Mouse (Mus musculus) forebrain, embryonic 13.5 days (tissue): ENCODE measurements around the gene Rnf19b. TPM values are rescaled to one million over a fixed set of nuclear protein-coding genes. Genes with fewer than 3 reads are reported as not detected.

Source experiments
- ATAC-seq: fragments of 200-750 bp; cut with Nextera tagmentation; 2 replicates; pipeline ENCODE4 v1.8.0; 2017
- H3K27ac ChIP-seq: fragments of 300-500 bp; sonication (generic); 2 replicates; pipeline ENCODE4 v1.5.1; 2015; ENCODE audit warnings: inconsistent platforms, mild to moderate bottlenecking, moderate library complexity
- H3K27me3 ChIP-seq: fragments of 300-500 bp; sonication (generic); 2 replicates; pipeline ENCODE4 v1.6.1; 2015; ENCODE audit warnings: mild to moderate bottlenecking, inconsistent platforms
- H3K36me3 ChIP-seq: fragments of 300-500 bp; sonication (generic); 2 replicates; pipeline ENCODE4 v1.6.1; 2015; ENCODE audit warnings: mild to moderate bottlenecking, inconsistent platforms; ENCODE audit not compliant: poor library complexity, severe bottlenecking
- H3K4me1 ChIP-seq: fragments of 300-500 bp; sonication (generic); 2 replicates; pipeline ENCODE4 v1.6.1; 2015; ENCODE audit warnings: inconsistent platforms
- H3K4me2 ChIP-seq: fragments of 300-500 bp; sonication (generic); 2 replicates; pipeline ENCODE4 v1.6.1; 2015; ENCODE audit warnings: inconsistent platforms, mild to moderate bottlenecking, moderate library complexity
- H3K4me3 ChIP-seq: fragments of 300-500 bp; sonication (generic); 2 replicates; pipeline ENCODE4 v1.5.1; 2015; ENCODE audit warnings: mild to moderate bottlenecking, inconsistent platforms
- H3K9ac ChIP-seq: fragments of 300-500 bp; sonication (generic); 2 replicates; pipeline ENCODE4 v1.6.1; 2015; ENCODE audit warnings: mild to moderate bottlenecking, inconsistent platforms
- H3K9me3 ChIP-seq: fragments of 300-500 bp; sonication (generic); replicated peaks from 2 replicates; pipeline ENCODE4 v1.6.1; 2016; ENCODE audit warnings: inconsistent platforms
- WGBS: fragments of 180-500 bp; shearing (Covaris S2); methylation state at CpG from one replicate; pipeline ENCODE4 v1.1.7; 2015; 5-methylcytosine and 5-hydroxymethylcytosine counted together
- polyA plus RNA-seq: library from polyadenylated mRNA; unstranded; fragments of >200 nt; fragmentation: Nextera tagmentation; extraction: Ambion mirVana; gene quantifications from 2 replicates; pipeline ENCODE4 v1.2.1, GENCODE M21; 2015

Gene Rnf19b
- polyA plus RNA-seq, 1 experiment from 2014 or later: 12.9 TPM

DNA sequence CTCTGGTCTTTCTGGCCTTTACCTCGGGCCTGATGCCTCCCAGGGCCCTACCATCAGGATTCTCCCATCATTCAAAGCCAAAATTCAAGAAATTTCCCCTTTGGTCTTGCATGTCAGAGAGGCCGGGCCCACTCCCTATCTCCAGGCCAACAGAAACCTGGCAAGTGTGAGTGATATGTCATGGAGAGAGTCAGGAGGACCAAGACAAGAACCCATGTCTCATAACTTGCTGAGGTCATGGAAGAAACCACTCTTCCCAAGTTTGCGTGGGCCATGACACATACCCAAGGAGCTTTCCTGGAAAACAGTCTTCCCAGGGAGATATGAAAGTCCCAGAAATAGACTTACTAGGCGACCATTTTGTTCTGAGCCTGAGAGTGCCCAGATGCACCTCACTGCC, 36.2 kb upstream of the Rnf19b start:
- no peak for ATAC-seq
- Histone ChIP-seq H3K27me3 (no peaks in the 10 kb centered on the region), H3K4me3 (no peak overlapping the region), H3K9me3 (no peaks in the 10 kb centered on the region), H3K36me3 (no peaks in the 10 kb centered on the region), H3K9ac (no peak overlapping the region), H3K4me1 (peaks cover 16% of the 10 kb centered on the region), H3K27ac (no peak overlapping the region), H3K4me2 (no peak overlapping the region)
- WGBS: 78% methylated on average over 4 of the region's 4 CpGs

DNA sequence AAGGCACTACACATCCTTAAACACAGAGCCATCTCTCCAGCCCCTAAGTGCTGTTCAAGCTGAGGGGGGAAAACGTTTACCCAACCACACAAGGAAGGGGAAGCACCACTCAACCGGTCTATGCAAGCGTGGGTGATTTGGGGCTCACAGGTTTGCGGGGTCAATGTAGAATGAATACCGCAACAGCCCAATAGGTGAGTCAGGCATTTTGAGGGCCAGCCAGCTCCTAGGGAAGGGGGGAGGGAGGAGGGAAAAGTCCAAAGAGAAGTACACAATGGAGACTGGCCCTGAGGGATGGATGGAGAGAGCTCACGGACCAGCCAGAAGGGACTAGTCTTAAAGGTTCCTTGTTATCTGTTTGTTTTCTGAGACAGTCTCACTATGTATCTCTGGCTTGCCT, 34.2 kb upstream of the Rnf19b start:
- no peak overlapping the region for H3K4me2 ChIP-seq
- H3K9ac ChIP-seq: no peak overlapping the region
- no peaks in the 10 kb centered on the region for H3K27me3 ChIP-seq
- H3K27ac ChIP-seq: no peak overlapping the region
- no peak overlapping the region for H3K4me3 ChIP-seq
- 80% methylated on average over 6 of the region's 6 CpGs for WGBS
- H3K9me3 ChIP-seq: no peaks in the 10 kb centered on the region
- no peaks in the 10 kb centered on the region for H3K36me3 ChIP-seq
- no peak for ATAC-seq
- H3K4me1 ChIP-seq: peaks cover 16% of the 10 kb centered on the region

DNA sequence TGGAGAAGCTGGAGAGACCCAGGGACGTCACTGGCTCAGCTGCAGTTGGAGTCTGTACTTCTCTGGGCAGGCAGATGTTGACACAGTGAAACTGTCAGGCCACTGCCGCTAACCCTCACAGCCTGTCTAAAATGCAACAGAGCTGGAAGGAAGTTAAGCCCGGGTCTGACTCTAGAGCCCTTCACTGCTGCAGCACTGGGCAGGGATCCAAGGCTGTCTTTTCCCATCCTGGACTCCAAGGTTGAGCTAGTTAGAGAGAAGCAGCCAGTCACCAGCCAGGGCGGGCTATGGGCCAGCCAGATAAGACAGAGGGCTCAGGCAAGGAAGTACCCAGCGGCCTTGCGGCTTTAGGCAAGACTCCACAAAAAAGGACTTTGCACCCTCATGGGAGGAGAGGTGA, 33.3 kb upstream of the Rnf19b start:
- 75% methylated on average over 6 of the region's 6 CpGs for WGBS
- Histone ChIP-seq H3K9me3 (no peaks in the 10 kb centered on the region), H3K4me3 (no peak overlapping the region), H3K27me3 (no peaks in the 10 kb centered on the region), H3K4me2 (no peak overlapping the region), H3K27ac (no peak overlapping the region; the same call in 1 of the 2 replicates), H3K36me3 (no peaks in the 10 kb centered on the region), H3K9ac (no peak overlapping the region), H3K4me1 (peaks cover 11% of the 10 kb centered on the region)
- no peak for ATAC-seq

DNA sequence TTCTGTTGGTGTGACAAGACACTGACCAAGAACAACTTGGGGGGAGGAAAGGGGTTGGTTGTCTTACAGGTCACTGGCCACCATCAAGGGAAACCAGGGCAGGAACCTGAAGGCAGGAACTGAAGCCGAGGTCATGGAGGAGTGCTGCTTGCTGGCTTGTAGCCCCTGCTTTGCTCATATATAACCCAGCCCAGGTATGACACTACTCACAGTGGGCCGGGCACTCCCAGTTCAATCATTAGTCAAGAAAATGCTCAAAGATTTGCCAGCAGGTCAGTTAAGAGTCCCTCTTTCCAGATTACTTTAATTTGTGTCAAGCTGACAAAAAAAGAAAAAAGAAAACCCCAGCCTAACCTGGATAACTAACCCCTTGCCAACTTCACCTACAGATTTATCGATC, 32.4 kb upstream of the Rnf19b start:
- no peak overlapping the region for H3K27ac ChIP-seq

DNA sequence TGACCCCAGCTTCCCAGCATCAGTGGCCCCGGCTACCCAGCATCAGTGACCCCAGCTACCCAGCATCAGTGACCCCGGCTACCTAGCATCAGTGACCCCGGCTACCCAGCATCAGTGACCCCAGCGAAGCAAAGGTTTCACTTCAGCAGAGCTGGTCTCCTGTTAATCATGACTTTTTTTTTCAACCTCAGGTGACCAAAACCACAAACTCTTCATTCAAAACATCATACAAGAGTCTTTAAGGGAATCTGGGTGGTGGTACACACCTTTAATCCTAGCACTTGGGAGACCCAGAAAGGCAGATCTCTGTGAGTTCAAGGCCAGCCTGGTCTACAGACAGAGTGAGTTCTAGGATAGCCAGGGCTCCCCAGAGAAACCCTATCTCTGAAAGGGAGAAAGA, 27.3 kb upstream of the Rnf19b start:
- no peak overlapping the region for H3K4me3 ChIP-seq
- WGBS: 88% methylated on average over 4 of the region's 4 CpGs
- ATAC-seq: no peak

More for the DNA sequence above, 32.4 kb upstream of the Rnf19b start:
- WGBS: 95% methylated on average over 3 of the region's 3 CpGs
- H3K9me3 ChIP-seq: no peaks in the 10 kb centered on the region
- ATAC-seq: no peak
- no peak overlapping the region for H3K9ac ChIP-seq
- no peak overlapping the region for H3K4me2 ChIP-seq
- peaks cover 2% of the 10 kb centered on the region for H3K4me1 ChIP-seq
- H3K36me3 ChIP-seq: no peaks in the 10 kb centered on the region
- H3K27me3 ChIP-seq: no peaks in the 10 kb centered on the region
- H3K4me3 ChIP-seq: no peak overlapping the region

DNA sequence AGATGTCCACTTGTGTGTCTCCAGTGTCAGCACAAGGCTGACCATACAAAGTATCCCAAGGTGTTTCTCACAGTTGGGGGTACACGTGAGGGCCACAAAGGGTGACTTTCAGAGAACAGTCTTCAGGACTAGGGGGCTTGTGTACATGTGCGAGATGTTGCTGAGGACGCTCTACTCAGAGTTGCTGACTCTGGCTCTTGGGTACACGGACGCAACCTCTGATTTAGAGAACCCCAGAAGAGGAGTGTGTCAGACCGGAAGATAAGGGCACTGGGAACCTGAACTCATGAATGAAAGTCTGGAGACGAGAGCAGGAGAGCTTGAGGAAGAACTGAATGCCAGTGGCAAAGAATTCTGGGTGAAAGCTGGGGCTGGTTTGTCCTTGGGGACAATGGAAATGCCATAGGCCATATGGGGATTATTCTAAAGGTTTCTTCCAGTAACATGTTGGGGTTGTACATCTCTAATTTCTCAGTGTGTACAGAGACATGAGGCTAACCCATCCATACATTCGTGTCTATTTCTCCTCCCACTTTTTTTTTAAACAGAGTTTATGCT, 26.6 kb upstream of the Rnf19b start:
- Histone ChIP-seq H3K27me3 (0 out of 2 replicates have a peak, but pooled peaks cover 6% of the 10 kb centered on the region), H3K4me2 (no peak overlapping the region), H3K27ac (no peak overlapping the region), H3K4me1 (peaks cover 8% of the 10 kb centered on the region), H3K4me3 (no peak overlapping the region), H3K9ac (no peak overlapping the region), H3K36me3 (no peaks in the 10 kb centered on the region), H3K9me3 (no peaks in the 10 kb centered on the region)
- ATAC-seq: no peak
- 83% methylated on average over 8 of the region's 8 CpGs for WGBS

More for the DNA sequence above, 27.3 kb upstream of the Rnf19b start:
- Histone ChIP-seq H3K27ac (no peak overlapping the region), H3K9me3 (no peaks in the 10 kb centered on the region), H3K27me3 (0 out of 2 replicates have a peak, but pooled peaks cover 6% of the 10 kb centered on the region), H3K4me1 (peaks cover 8% of the 10 kb centered on the region), H3K9ac (no peak overlapping the region), H3K4me2 (no peak overlapping the region), H3K36me3 (no peaks in the 10 kb centered on the region)

DNA sequence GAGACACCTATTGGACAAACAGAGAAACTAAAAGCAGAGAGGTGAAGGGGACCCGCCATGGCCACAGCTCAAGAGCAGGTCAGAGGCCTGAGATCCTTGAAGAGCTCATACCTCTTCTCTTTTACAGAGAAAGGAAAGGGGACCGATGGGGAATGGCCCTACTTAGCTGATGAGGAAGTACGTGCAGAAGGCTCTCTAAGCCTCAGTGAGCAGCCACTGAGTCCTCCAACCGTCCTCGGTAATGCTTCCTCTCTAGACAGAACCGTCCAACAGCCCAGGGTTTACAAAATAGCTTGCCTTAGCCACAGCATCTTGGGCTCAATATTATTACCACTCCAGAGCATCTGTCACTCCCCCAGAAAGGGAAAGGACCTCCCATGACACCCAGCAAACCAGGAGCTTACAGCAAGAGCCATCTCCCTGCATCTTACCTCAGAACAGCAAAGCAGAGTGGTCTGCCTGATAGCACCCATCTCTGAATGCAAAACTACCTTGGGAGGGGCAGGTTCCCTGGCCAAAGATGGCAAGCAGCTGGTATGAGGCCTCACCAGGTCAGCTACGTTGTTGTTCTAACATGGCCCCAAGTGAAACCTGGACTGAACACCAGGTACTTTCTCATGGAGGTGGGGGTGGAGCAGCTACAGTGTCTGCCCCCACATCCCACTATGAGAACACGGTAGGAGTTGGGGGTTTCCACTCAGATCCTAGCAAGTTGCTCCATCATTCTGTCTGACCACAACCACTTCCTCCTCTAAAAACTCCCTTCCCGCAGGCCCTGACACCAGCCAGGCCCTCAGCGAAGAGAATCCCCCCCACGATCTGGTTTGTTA, 25.7 kb upstream of the Rnf19b start:
- peaks cover 8% of the 10 kb centered on the region for H3K4me1 ChIP-seq
- ATAC-seq: no peak
- 84% methylated on average over 11 of the region's 11 CpGs for WGBS
- H3K27ac ChIP-seq: no peak overlapping the region
- 0 out of 2 replicates have a peak, but pooled peaks cover 6% of the 10 kb centered on the region for H3K27me3 ChIP-seq
- H3K4me3 ChIP-seq: no peak overlapping the region
- no peak overlapping the region for H3K9ac ChIP-seq
- H3K4me2 ChIP-seq: no peak overlapping the region
- no peaks in the 10 kb centered on the region for H3K9me3 ChIP-seq
- H3K36me3 ChIP-seq: no peaks in the 10 kb centered on the region

DNA sequence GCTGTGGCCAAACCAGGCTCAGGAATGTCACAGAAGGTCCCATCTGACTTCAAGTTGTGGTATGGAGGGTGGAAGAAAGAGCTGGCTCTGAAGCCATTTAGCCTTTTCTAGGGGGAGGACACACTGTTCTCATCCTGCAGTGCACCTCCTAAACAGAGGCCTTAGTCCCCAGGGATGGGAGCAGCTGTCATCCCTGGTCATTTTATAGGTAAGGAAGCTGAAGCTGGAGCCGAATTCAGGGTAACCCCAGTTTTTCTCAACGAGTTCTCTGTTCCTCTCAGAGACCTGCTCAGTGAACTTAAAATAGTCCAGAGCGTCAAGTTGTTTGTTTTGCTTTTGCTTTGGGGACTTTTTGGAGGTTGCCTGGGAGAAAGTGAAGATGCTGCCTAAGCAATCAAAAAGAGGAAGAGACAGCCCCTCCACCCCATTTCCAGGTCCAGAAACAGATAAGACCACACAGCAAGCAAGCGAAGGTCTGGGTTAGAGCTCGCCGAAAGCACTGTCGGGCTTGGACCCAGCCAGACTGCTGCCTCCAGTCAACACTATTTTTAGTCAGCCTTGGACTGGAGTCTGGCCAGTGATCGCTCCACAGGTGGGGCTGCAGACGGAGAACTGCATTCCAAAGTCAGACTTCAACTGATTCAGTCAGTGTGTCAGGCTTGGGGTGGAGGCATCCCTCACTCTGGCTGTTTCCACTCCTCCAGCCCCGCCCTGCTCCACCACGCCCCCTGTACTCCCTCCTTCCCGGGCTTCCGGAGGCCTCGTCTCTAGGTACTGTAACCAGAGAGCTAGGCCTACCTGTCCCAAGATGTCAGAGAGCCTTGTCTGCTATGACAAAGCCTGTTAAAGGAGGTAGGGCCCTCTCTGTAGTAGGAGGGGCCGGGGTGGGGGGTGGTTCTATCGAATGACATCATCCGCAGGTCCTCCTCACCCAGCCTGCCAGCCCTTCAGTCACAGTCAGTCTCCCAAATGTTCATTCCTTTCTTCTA, 24.8 kb upstream of the Rnf19b start:
- WGBS: 34% methylated on average over 17 of the region's 17 CpGs
- no peak for ATAC-seq
- H3K9ac ChIP-seq: no peak overlapping the region

DNA sequence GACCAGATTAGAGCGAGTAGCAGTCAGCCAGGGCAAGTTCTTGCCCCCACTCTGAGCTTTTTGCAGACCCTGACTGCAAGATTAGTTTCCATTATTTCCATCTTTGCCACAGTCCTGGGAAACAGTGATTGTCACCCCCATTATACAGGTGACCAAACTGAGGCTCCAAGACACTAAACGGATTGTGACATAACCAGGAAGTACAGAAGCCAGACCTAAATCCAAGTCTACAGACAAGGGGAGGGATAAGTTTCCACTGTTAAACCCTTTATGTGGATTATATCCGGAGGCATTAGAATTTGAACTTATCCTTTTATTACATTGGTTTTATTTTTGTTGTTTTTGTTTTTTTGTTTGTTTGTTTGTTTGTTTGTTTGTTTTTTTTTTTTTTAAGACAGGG, 23.8 kb upstream of the Rnf19b start:
- no peak for ATAC-seq
- H3K4me2 ChIP-seq: no peak overlapping the region
- WGBS: 91% methylated on average over 3 of the region's 3 CpGs
- H3K27me3 ChIP-seq: 0 out of 2 replicates have a peak, but pooled peaks cover 6% of the 10 kb centered on the region
- H3K27ac ChIP-seq: no peak overlapping the region
- no peak overlapping the region for H3K4me3 ChIP-seq
- no peak overlapping the region for H3K9ac ChIP-seq
- no peaks in the 10 kb centered on the region for H3K36me3 ChIP-seq
- peaks cover 8% of the 10 kb centered on the region for H3K4me1 ChIP-seq
- no peaks in the 10 kb centered on the region for H3K9me3 ChIP-seq

More for the DNA sequence above, 24.8 kb upstream of the Rnf19b start:
- Histone ChIP-seq H3K9me3 (no peaks in the 10 kb centered on the region), H3K27ac (no peak overlapping the region), H3K4me1 (peaks cover 8% of the 10 kb centered on the region), H3K36me3 (no peaks in the 10 kb centered on the region), H3K4me3 (no peak overlapping the region), H3K27me3 (0 out of 2 replicates have a peak, but pooled peaks cover 6% of the 10 kb centered on the region), H3K4me2 (no peak overlapping the region)

DNA sequence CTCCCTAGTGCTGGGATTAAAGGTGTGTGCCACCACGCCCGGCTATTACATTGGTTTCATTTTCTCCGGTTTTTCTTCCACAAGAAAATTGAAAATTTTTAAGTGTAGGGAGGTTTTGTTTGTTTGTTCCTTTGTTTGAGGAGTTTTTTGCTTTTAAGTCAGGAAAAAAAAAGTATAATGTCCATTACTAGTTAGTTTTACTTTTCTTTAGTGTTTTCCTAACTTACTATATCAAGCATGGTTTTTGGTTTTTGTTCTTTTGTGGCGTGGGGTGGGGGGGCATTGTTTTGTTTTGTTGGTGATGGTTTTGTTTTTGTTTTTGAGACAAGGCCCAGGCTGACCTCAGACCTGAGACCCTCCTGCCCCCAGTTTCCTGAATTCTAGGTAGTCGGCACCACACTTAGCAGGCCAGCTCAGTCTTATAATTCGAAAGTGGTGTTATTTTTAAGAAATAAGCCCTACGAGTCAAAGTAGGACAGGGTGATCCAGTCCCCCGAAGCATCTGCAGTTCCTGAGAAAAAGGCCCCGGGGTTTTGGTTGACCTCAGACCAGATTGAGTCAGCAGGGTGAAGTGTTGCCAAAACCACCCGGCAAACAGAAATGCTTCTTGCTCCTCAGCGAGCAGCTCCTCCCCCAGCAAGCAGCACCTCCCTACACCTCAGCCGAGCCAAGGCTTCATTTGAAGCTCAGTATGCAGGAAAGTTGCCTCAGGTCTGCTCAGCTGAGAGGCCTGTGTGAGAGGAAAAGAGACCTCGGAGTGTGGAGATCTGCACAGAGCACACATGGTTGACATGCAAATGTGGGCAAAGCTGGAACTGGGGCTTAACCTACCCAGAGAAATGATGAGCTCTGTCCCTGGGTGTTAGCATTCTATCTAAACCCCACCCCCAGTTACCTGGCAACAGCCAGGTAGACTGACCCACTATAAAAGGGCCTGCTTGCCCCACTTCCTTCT, 23.1 kb upstream of the Rnf19b start:
- Histone ChIP-seq H3K27ac (no peak overlapping the region), H3K4me2 (no peak overlapping the region), H3K36me3 (no peaks in the 10 kb centered on the region), H3K4me1 (peaks cover 8% of the 10 kb centered on the region), H3K9me3 (no peaks in the 10 kb centered on the region), H3K27me3 (0 out of 2 replicates have a peak, but pooled peaks cover 6% of the 10 kb centered on the region), H3K4me3 (no peak overlapping the region), H3K9ac (no peak overlapping the region)
- ATAC-seq: no peak
- WGBS: 57% methylated on average over 13 of the region's 13 CpGs

DNA sequence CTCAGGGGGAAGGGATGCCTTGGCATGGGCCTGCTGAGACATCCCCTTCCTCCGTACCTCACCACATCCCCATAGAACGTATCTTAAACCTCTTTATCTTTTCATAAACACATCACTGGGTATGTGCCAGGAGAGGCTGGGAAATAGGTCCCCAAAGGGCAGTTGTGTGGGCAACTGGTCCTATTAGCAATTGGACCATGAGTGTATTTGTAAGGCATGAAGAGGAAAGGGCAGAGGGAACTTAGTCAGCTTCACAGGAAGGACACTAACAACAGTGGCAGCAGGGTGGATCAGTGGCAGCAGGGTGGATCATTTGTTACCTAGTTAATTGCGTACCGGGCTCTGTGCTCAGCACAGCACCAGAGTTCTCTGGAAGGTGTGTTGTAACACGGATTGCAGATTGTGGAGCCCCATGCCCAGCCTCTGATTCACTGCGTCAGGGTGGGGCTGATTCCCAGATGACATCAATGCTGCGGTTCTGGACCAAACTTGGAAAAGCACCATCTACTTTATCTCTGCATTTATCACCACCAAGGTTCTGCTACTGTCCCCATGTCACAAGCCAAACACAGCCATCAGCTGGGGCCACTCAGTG, 22.1 kb upstream of the Rnf19b start:
- Histone ChIP-seq H3K27me3 (0 out of 2 replicates have a peak, but pooled peaks cover 6% of the 10 kb centered on the region), H3K9ac (no peak overlapping the region), H3K36me3 (no peaks in the 10 kb centered on the region), H3K4me3 (no peak overlapping the region), H3K4me1 (peaks cover 8% of the 10 kb centered on the region), H3K9me3 (no peaks in the 10 kb centered on the region), H3K27ac (no peak overlapping the region), H3K4me2 (no peak overlapping the region)
- WGBS: 70% methylated on average over 7 of the region's 7 CpGs
- ATAC-seq: no peak
